Mouse (Mus musculus) neutrophil, adult 5-6 weeks (primary cell): ENCODE measurements around the gene Armh1. TPM values are rescaled to one million over a fixed set of nuclear protein-coding genes. Genes with fewer than 3 reads are reported as not detected.
"Not testable (repeated sequence)": the region's sequence is repeated elsewhere in the genome, so short reads cannot be mapped to it uniquely, and the experiment has no call there.

Experiments used
- ATAC-seq: fragments of 151-379, 151-347 bp; 2 replicates; pipeline ENCODE4 v1.8.0; 2017; ENCODE audit warnings: mild to moderate bottlenecking, moderate TSS enrichment; ENCODE audit not compliant: insufficient number of reproducible peaks, poor library complexity, low FRiP score, severe bottlenecking; ENCODE audit errors: extremely low read depth
- total RNA-seq: library from RNA; stranded (forward); fragments of 200-1000 nt; gene quantifications from 2 replicates; pipeline ENCODE4 v1.2.3, GENCODE M21; 2017

The Armh1 gene
- total RNA-seq, 1 experiment from 2014 or later: not detected

DNA sequence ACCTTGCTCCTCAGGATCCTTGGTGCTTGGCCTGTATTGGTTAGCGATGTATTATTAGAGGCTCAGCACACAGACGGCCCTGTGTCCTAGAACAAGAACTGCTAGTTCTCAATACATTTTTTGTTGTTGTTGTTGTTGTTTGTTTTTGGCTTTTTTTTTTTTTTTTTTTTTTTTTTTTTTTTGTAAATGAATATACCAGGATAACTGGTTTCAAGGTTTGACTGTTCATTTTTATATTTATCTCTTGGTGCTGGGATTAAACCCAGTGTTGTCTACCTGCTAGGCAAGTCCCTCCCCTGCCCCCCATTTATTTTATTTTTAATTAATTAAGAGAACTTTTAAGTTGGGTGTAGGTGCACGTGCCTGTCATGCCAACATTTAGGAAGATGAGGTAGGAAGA is 63.0 kb downstream of the Armh1 start:
- ATAC-seq: no peak

DNA sequence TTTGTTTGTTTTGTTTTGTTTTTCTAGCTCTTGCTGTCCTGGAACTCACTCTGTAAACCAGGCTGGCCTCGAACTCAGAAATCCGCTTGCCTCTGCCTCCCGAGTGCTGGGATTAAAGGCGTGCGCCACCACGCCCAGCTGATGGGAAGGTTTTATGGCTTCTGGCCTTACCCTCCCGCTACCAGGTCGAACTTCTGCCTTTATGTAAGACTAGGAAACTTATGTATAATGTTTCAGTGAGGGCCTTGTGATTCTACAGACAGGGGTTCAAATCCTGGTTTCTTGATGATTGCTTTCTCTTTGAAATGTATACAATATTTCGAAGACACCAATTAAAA is 69.2 kb downstream of the Armh1 start:
- not testable (repeated sequence) for ATAC-seq

DNA sequence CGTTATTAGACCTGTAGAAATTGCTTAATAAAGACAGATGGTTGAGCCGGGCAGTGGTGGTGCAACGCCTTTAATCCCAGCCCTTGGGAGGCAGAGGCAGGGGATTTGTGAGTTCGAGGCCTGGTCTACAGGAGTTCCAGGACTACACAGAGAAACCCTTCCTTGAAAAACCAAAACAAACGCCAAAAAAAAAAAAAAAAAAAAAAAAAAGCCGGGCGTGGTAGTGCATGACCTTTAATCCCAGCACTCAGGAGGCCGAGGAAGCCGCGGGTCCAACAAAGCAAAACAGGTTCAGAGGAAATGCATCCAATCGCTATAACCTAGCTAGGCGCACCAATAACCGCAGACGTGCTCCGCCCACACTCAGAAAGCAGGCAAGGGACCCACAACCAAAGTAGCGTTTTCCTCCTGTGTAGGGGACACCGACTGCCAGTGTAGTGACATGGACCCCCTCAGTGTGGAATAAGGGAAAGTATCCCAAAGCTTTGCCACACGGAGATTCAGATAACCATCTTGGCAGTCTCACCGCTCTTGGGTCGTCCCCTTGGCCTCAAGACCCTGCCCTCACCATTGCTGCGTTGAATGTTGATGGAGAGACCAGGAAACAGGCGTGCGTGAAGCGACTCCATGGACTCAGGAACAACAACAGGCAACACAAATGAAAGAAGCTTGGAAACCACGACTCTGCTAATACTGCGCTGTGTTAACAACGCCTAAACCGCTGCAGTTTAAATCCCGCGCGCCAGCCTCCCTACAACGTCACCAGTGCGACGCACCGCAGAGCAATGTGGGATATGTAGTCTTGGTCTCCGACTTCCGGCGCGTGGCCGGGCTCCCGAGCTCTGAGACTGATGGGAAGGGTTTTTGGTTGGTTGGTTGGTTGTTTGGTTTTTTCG is 69.8 kb downstream of the Armh1 start, which contains the start of gene Kif2c:
Kif2c (minus strand) TSS at position 777 of the 896 bp plus-strand sequence.
- peak; percentile 100 for ATAC-seq

- no peak for ATAC-seq
These were observed 82.0 kb downstream of the Armh1 start for GRCm38 (mm10) chr4:117169936-117170335.

Other genes with a start within 250 kb of the Armh1 start
- gene Eif2b3, start 232.7 kb downstream of the Armh1 start, total RNA-seq: 12.8 and 24.6 TPM in 2 replicates
- gene Ptch2, start 156.1 kb downstream of the Armh1 start, total RNA-seq: 0.35 TPM in 1 of 2 replicates, not detected in the other
- 58.1 and 59.0 TPM in 2 replicates for gene Btbd19, start 126.4 kb downstream of the Armh1 start, total RNA-seq
- 0.61 TPM in 1 of 2 replicates, not detected in the other for gene Tctex1d4, start 125.3 kb downstream of the Armh1 start, total RNA-seq
- gene Plk3, start 118.2 kb downstream of the Armh1 start, total RNA-seq: 24.2 and 25.4 TPM in 2 replicates
- gene Rps8, start 95.9 kb downstream of the Armh1 start, total RNA-seq: 1,061 and 1,103 TPM in 2 replicates
- gene Kif2c, start 69.5 kb downstream of the Armh1 start, total RNA-seq: 0.35 TPM in 1 of 2 replicates, not detected in the other
- not detected in 2 replicates for gene Tmem53, start 174 bp downstream of the Armh1 start, total RNA-seq
- gene Rnf220, start 244.9 kb upstream of the Armh1 start, total RNA-seq: 101 and 108 TPM in 2 replicates